Mouse (Mus musculus) urinary bladder, postnatal 25 days (tissue): ENCODE data around the gene Ncoa5.

Experiments used
- DNase-seq: peaks from one replicate; pipeline ENCODE4 v3.0.0; 2022; ENCODE audit warnings: low spot score

Gene Ncoa5

GRCm38 (mm10) chr2:164957548-164958315, 76.9 kb downstream of the Ncoa5 start:
- no peak for DNase-seq

- DNase-seq = no peak
Measured at GRCm38 (mm10) chr2:164956195-164956594, 78.5 kb downstream of the Ncoa5 start.

GRCm38 (mm10) chr2:164955725-164956124, 78.9 kb downstream of the Ncoa5 start:
- no peak for DNase-seq

GRCm38 (mm10) chr2:164953224-164953623, 81.4 kb downstream of the Ncoa5 start:
- peak; percentile 79 for DNase-seq

GRCm38 (mm10) chr2:164952448-164952847, 82.2 kb downstream of the Ncoa5 start:
- DNase-seq = no peak

- DNase-seq = no peak
Measured at GRCm38 (mm10) chr2:164951745-164952144, 82.9 kb downstream of the Ncoa5 start.

- DNase-seq = no peak
Measured at GRCm38 (mm10) chr2:164950501-164950900, 84.2 kb downstream of the Ncoa5 start.
